Mouse (Mus musculus): Measurements from ENCODE around the gene Klf17. TPM values are rescaled to one million over a fixed set of nuclear protein-coding genes. Genes with fewer than 3 reads are reported as not detected.
A peak's percentile ranks its signal among the peaks of the same experiment; 100 is the strongest.
"Not testable (repeated sequence)": the region's sequence is repeated elsewhere in the genome, so short reads cannot be mapped to it uniquely, and the experiment has no call there.

Klf17 gene
- polyA plus RNA-seq, 1 experiment, result not detected

- no peak overlapping the region for H3K4me3 ChIP-seq (ENCODE audit: insufficient read depth, low read length)
- no peaks in the 10 kb centered on the region for H3K4me1 ChIP-seq (ENCODE audit: control insufficient read depth, insufficient read depth, low read length)
- H3K27ac ChIP-seq (ENCODE audit: insufficient read depth, low read length), result no peak overlapping the region
- peak; percentile 55 for TF ChIP-seq CTCF (IDR thresholded peaks at IDR 0.05; ENCODE audit: extremely low read depth, insufficient read depth, low read length)
- no peak for TF ChIP-seq POLR2A (IDR thresholded peaks at IDR 0.05; ENCODE audit: extremely low read depth, insufficient read depth, low read length)
These were observed 5.5 kb upstream of the Klf17 start for GRCm38 (mm10) chr4:117770935-117771334.

DNA sequence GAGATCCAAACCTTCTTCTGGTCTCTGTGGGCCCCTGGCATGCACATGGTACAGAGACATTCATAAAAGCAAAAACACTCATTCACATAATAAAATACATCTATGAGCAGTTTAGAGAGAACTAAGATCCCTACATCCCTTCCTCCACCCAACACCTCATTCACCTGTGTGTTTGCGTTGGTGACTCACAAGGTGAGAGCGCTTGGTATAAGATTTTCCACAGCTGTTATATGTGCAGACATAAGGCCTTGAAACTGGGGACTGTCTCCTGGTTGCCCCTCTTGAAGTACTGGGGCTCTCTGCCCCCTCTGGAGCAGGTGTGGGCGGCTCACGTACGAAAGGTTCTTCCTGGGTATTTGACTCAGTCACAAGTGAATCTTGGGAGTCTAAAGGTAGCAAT is 5.3 kb downstream of the Klf17 start:
- H3K27ac ChIP-seq (ENCODE audit: insufficient read depth, low read length), result no peak overlapping the region
- H3K4me3 ChIP-seq (ENCODE audit: insufficient read depth, low read length), result no peak overlapping the region
- TF ChIP-seq POLR2A (IDR thresholded peaks at IDR 0.05; ENCODE audit: extremely low read depth, insufficient read depth, low read length) (no peak), CTCF (IDR thresholded peaks at IDR 0.05; ENCODE audit: extremely low read depth, insufficient read depth, low read length) (no peak)
- H3K4me1 ChIP-seq (ENCODE audit: control insufficient read depth, insufficient read depth, low read length), result no peaks in the 10 kb centered on the region

- not testable (repeated sequence) for H3K27ac ChIP-seq (ENCODE audit: insufficient read depth, low read length); H3K4me1 ChIP-seq (ENCODE audit: control insufficient read depth, insufficient read depth, low read length)
These were observed 13.0 kb downstream of the Klf17 start for GRCm38 (mm10) chr4:117752469-117752868.

GRCm38 (mm10) chr4:117737559-117737958 is 27.9 kb downstream of the Klf17 start:
- no peak overlapping the region for H3K4me3 ChIP-seq (ENCODE audit: insufficient read depth, low read length)
- no peak overlapping the region for H3K27ac ChIP-seq (ENCODE audit: insufficient read depth, low read length)
- TF ChIP-seq CTCF (IDR thresholded peaks at IDR 0.05; ENCODE audit: extremely low read depth, insufficient read depth, low read length) (0 out of 2 replicates have a peak, but pooled peaks have one; percentile 2), POLR2A (IDR thresholded peaks at IDR 0.05; ENCODE audit: extremely low read depth, insufficient read depth, low read length) (no peak)
- H3K4me1 ChIP-seq (ENCODE audit: control insufficient read depth, insufficient read depth, low read length), result no peaks in the 10 kb centered on the region

More at GRCm38 (mm10) chr4:117752469-117752868, 13.0 kb downstream of the Klf17 start:
- H3K4me3 ChIP-seq (ENCODE audit: insufficient read depth, low read length), result not testable (repeated sequence)

GRCm38 (mm10) chr4:117731926-117732325 is 33.5 kb downstream of the Klf17 start:
- Histone ChIP-seq H3K4me1 (ENCODE audit: control insufficient read depth, insufficient read depth, low read length) (no peaks in the 10 kb centered on the region), H3K4me3 (ENCODE audit: insufficient read depth, low read length) (no peak overlapping the region), H3K27ac (ENCODE audit: insufficient read depth, low read length) (no peak overlapping the region)
- TF ChIP-seq POLR2A (IDR thresholded peaks at IDR 0.05; ENCODE audit: extremely low read depth, insufficient read depth, low read length) (no peak), CTCF (IDR thresholded peaks at IDR 0.05; ENCODE audit: extremely low read depth, insufficient read depth, low read length) (no peak)

DNA sequence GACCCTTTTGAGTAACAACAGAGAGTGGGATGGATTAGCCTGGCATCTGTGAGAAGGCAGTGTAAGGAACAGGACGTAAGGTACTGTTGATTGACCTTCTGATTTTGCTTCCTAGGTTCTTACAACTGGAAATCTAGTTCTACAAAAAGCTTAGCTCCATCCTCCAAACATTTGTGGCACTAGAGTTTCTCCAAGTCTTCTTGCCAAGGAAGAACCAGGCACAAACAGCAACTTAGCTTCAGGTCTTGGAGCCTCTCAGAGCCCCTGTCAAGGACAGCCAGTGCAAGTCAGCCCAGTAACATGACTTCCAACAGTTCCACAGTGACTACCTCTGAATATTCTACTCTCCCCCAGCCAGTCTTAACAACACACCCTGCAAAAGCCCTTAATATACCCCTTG is 41.3 kb downstream of the Klf17 start, which contains the start of gene Gm12845:
Gene Gm12845, plus strand, starts transcription at position 301 of the 400 bp plus-strand sequence.
- H3K4me1 ChIP-seq (ENCODE audit: control insufficient read depth, insufficient read depth, low read length), result no peaks in the 10 kb centered on the region
- H3K4me3 ChIP-seq (ENCODE audit: insufficient read depth, low read length), result no peak within 1 kb of the TSS
- TF ChIP-seq POLR2A (IDR thresholded peaks at IDR 0.05; ENCODE audit: extremely low read depth, insufficient read depth, low read length), result no peak
- TF ChIP-seq CTCF (IDR thresholded peaks at IDR 0.05; ENCODE audit: extremely low read depth, insufficient read depth, low read length), result no peak
- H3K27ac ChIP-seq (ENCODE audit: insufficient read depth, low read length), result no peak within 1 kb of the TSS

- Histone ChIP-seq H3K4me1 (ENCODE audit: control insufficient read depth, insufficient read depth, low read length) (no peaks in the 10 kb centered on the region), H3K27ac (ENCODE audit: insufficient read depth, low read length) (no peak overlapping the region), H3K4me3 (ENCODE audit: insufficient read depth, low read length) (no peak overlapping the region)
- TF ChIP-seq CTCF (IDR thresholded peaks at IDR 0.05; ENCODE audit: extremely low read depth, insufficient read depth, low read length) (no peak), POLR2A (IDR thresholded peaks at IDR 0.05; ENCODE audit: extremely low read depth, insufficient read depth, low read length) (no peak)
These were observed 51.9 kb downstream of the Klf17 start for GRCm38 (mm10) chr4:117713303-117714098.

- no peak overlapping the region for H3K4me3 ChIP-seq (ENCODE audit: insufficient read depth, low read length)
- H3K27ac ChIP-seq (ENCODE audit: insufficient read depth, low read length), result no peak overlapping the region
- TF ChIP-seq POLR2A (IDR thresholded peaks at IDR 0.05; ENCODE audit: extremely low read depth, insufficient read depth, low read length) (no peak), CTCF (IDR thresholded peaks at IDR 0.05; ENCODE audit: extremely low read depth, insufficient read depth, low read length) (no peak)
- no peaks in the 10 kb centered on the region for H3K4me1 ChIP-seq (ENCODE audit: control insufficient read depth, insufficient read depth, low read length)
These were observed 53.1 kb downstream of the Klf17 start for GRCm38 (mm10) chr4:117712314-117712713.

GRCm38 (mm10) chr4:117708780-117709550 is 56.5 kb downstream of the Klf17 start:
- no peaks in the 10 kb centered on the region for H3K4me1 ChIP-seq (ENCODE audit: control insufficient read depth, insufficient read depth, low read length)
- H3K27ac ChIP-seq (ENCODE audit: insufficient read depth, low read length), result no peak overlapping the region
- no peak overlapping the region for H3K4me3 ChIP-seq (ENCODE audit: insufficient read depth, low read length)
- TF ChIP-seq CTCF (IDR thresholded peaks at IDR 0.05; ENCODE audit: extremely low read depth, insufficient read depth, low read length), result no peak
- TF ChIP-seq POLR2A (IDR thresholded peaks at IDR 0.05; ENCODE audit: extremely low read depth, insufficient read depth, low read length), result no peak

Other genes starting within 250 kb of the Klf17 start
- 199 and 201 TPM in 2 replicates for gene Eri3, start 215.3 kb downstream of the Klf17 start, polyA plus RNA-seq (2012; rRNA removed)
- gene Dmap1, start 83.4 kb downstream of the Klf17 start, polyA plus RNA-seq (2012; rRNA removed), result 48.0 and 49.6 TPM in 2 replicates
- not detected in 2 replicates for gene Gm12845, start 41.2 kb downstream of the Klf17 start, polyA plus RNA-seq (2012; rRNA removed)
- 50.6 and 56.0 TPM in 2 replicates for gene Slc6a9, start 68.9 kb upstream of the Klf17 start, polyA plus RNA-seq (2012; rRNA removed)
- 1.4 and 2.1 TPM in 2 replicates for gene Ccdc24, start 106.9 kb upstream of the Klf17 start, polyA plus RNA-seq (2012; rRNA removed)
- gene B4galt2, start 117.8 kb upstream of the Klf17 start, polyA plus RNA-seq (2012; rRNA removed), result 119 and 122 TPM in 2 replicates
- gene Atp6v0b, start 121.7 kb upstream of the Klf17 start, polyA plus RNA-seq (2012; rRNA removed), result 800 and 801 TPM in 2 replicates
- gene Dph2, start 126.4 kb upstream of the Klf17 start, polyA plus RNA-seq (2012; rRNA removed), result 13.8 and 14.4 TPM in 2 replicates
- 124 and 127 TPM in 2 replicates for gene Ipo13, start 149.4 kb upstream of the Klf17 start, polyA plus RNA-seq (2012; rRNA removed)
- 0.65 and 0.78 TPM in 2 replicates for gene Artn, start 164.1 kb upstream of the Klf17 start, polyA plus RNA-seq (2012; rRNA removed)